In genomic region chr11:61852916-61853315, GRCm38 (mm10) we compare ENCODE assay signal across 16 mouse cellular contexts. TPM values are rescaled to one million over a fixed set of nuclear protein-coding genes. Genes with fewer than 3 reads are reported as not detected.
DNase-seq lines count a peak whose midpoint lies in the region; ATAC-seq and TF ChIP-seq lines count a peak whose summit lies in the region.
"Had no signal": no experiment of that assay in that cellular context is flagged by ENCODE, and none has a peak within 500 bp of the region (broad histone marks: within the 10 kb centered on the region; RNA-seq: fewer than 3 reads in every experiment).

No protein-coding gene starts in this region.

- no peak for DNase-seq in heart, postnatal 10 days
- no peak for DNase-seq in MEL (ENCODE audit: low read depth, low spot score)
- DNase-seq in forebrain, postnatal 0 days = no peak
- no peak for DNase-seq in midbrain, embryonic 14.5 days
- DNase-seq in cerebellum, adult 18-20 months = no peak
- DNase-seq in adrenal gland, adult 18-20 months (ENCODE audit: low spot score in 2 of 2) = no peak
- no peak for DNase-seq in kidney, postnatal 25 days
- DNase-seq: adrenal gland, postnatal 36 days; cerebellum, postnatal 10 days; gastrocnemius, postnatal 14 days; lung, postnatal 36 days; thymus, postnatal 36 days had no signal

- peak overlapping the region; percentile 18; the same call in 1 of the 2 replicates for H3K4me2 ChIP-seq in heart, embryonic 13.5 days
- peak overlapping the region; percentile 24; the same call in 1 of the 2 replicates for H3K4me2 ChIP-seq in forebrain, postnatal 0 days (ENCODE audit: low read depth)
- peak overlapping the region; percentile 43 for H3K4me2 ChIP-seq in midbrain, embryonic 14.5 days (ENCODE audit: low read length)

- no peak for ATAC-seq in heart, embryonic 13.5 days (ENCODE audit: extremely low read depth, insufficient number of reproducible peaks, low FRiP score, low TSS enrichment)
- ATAC-seq in forebrain, postnatal 0 days = no peak
- ATAC-seq in midbrain, embryonic 14.5 days (ENCODE audit: low FRiP score, low TSS enrichment) = no peak
- ATAC-seq: activated CD4-positive, CD25-positive, alpha-beta regulatory T cell, adult 4 months; inflammation-experienced regulatory T-cells, adult 6 months; Patski had no signal

- no peak for TF ChIP-seq RAD21 in MEL (IDR thresholded peaks at IDR 0.05; ENCODE audit: low read depth, low read length)

- TF ChIP-seq EP300 in MEL (IDR thresholded peaks at IDR 0.05; ENCODE audit: low read depth in 1 of 2, low read length in 2 of 2) = no peak

- 0 out of 2 replicates have a peak overlapping the region, but pooled peaks have one; percentile 28 for H3K9ac ChIP-seq in heart, embryonic 13.5 days
- H3K9ac ChIP-seq in MEL (ENCODE audit: control insufficient read depth, low read depth, low read length, poor library complexity, severe bottlenecking) = no peak overlapping the region
- no peak overlapping the region for H3K9ac ChIP-seq in forebrain, postnatal 0 days
- H3K9ac ChIP-seq in midbrain, embryonic 14.5 days (replicated peaks; ENCODE audit: low read length) = peak overlapping the region; percentile 10; the same call in 1 of the 2 replicates

- no peak overlapping the region for H3K27ac ChIP-seq in heart, embryonic 13.5 days (replicated peaks)
- no peak overlapping the region for H3K27ac ChIP-seq in MEL (ENCODE audit: control insufficient read depth, low read depth, low read length)
- no peak overlapping the region for H3K27ac ChIP-seq in forebrain, postnatal 0 days (ENCODE audit: low read depth, low read length)
- no peak overlapping the region for H3K27ac ChIP-seq in midbrain, embryonic 14.5 days (replicated peaks; ENCODE audit: low read depth, low read length)

- no peak overlapping the region for H3K4me3 ChIP-seq in heart, embryonic 13.5 days
- H3K4me3 ChIP-seq in MEL (ENCODE audit: control insufficient read depth in 1 of 2, insufficient read depth in 1 of 2, low read depth in 2 of 2, low read length in 2 of 2) = peak overlapping the region in 1 of 2 experiments; percentile 92; a peak in 1 of 4 replicates
- H3K4me3 ChIP-seq in forebrain, postnatal 0 days (ENCODE audit: low read depth, low read length) = no peak overlapping the region
- H3K4me3 ChIP-seq in midbrain, embryonic 14.5 days (replicated peaks; ENCODE audit: low read depth, low read length) = 0 out of 2 replicates have a peak overlapping the region, but pooled peaks have one; percentile 1

- peaks cover 5% of the 10 kb centered on the region for H3K4me1 ChIP-seq in heart, embryonic 13.5 days
- H3K4me1 ChIP-seq in MEL (ENCODE audit: control insufficient read depth in 1 of 2, insufficient read depth in 2 of 2, low read length in 2 of 2) = peaks cover 0 to 15% of the 10 kb centered on the region in 2 experiments; a peak in 3 of 4 replicates
- H3K4me1 ChIP-seq in forebrain, postnatal 0 days (ENCODE audit: insufficient read depth) = peaks cover 5% of the 10 kb centered on the region
- H3K4me1 ChIP-seq in midbrain, embryonic 14.5 days (ENCODE audit: control insufficient read depth, insufficient read depth, low read length) = peaks cover 19% of the 10 kb centered on the region

- H3K27me3 ChIP-seq in heart, embryonic 13.5 days (replicated peaks) = no peaks in the 10 kb centered on the region
- no peaks in the 10 kb centered on the region for H3K27me3 ChIP-seq in MEL (ENCODE audit: control insufficient read depth in 1 of 2, insufficient read depth in 2 of 2, low read length in 2 of 2)
- H3K27me3 ChIP-seq in forebrain, postnatal 0 days (ENCODE audit: insufficient read depth, low read length) = no peaks in the 10 kb centered on the region
- H3K27me3 ChIP-seq in midbrain, embryonic 14.5 days (ENCODE audit: control insufficient read depth, insufficient read depth, low read length) = no peaks in the 10 kb centered on the region
- H3K27me3 ChIP-seq: Patski had no signal

- H3K79me2 ChIP-seq in MEL (ENCODE audit: control insufficient read depth, insufficient read depth, low read length, poor library complexity) = peaks cover 5% of the 10 kb centered on the region; the same call in 1 of the 2 replicates

- no peak for TF ChIP-seq CTCF in MEL (IDR thresholded peaks at IDR 0.05 in 2 of 3, conservative IDR thresholded peaks at IDR 0.05 in 1 of 3; ENCODE audit: control insufficient read depth in 1 of 3, insufficient read depth in 1 of 3, low read depth in 2 of 3, low read length in 3 of 3, poor library complexity in 1 of 3, severe bottlenecking in 1 of 3)
- no peak for TF ChIP-seq CTCF in forebrain, postnatal 0 days (IDR thresholded peaks at IDR 0.05; ENCODE audit: low read depth)

- intact Hi-C loops in heart, postnatal 10 days (cut with DNase I) = no loop called here

- no peaks in the 10 kb centered on the region for H3K9me3 ChIP-seq in heart, embryonic 13.5 days
- H3K9me3 ChIP-seq in MEL (replicated peaks; ENCODE audit: insufficient read depth, low read length) = no peaks in the 10 kb centered on the region
- H3K9me3 ChIP-seq in forebrain, postnatal 0 days (ENCODE audit: low read length) = no peaks in the 10 kb centered on the region
- H3K9me3 ChIP-seq in midbrain, embryonic 14.5 days (ENCODE audit: control insufficient read depth, low read length) = no peaks in the 10 kb centered on the region

- peaks cover 19% of the 10 kb centered on the region for H3K36me3 ChIP-seq in heart, embryonic 13.5 days
- H3K36me3 ChIP-seq in MEL (ENCODE audit: control insufficient read depth in 1 of 2, insufficient read depth in 2 of 2, low read length in 2 of 2) = peaks cover 0 to 14% of the 10 kb centered on the region in 2 experiments; a peak in 2 of 4 replicates
- 0 out of 2 replicates have a peak, but pooled peaks cover 9% of the 10 kb centered on the region for H3K36me3 ChIP-seq in forebrain, postnatal 0 days (ENCODE audit: insufficient read depth)
- 0 out of 2 replicates have a peak, but pooled peaks cover 14% of the 10 kb centered on the region for H3K36me3 ChIP-seq in midbrain, embryonic 14.5 days (ENCODE audit: control insufficient read depth, insufficient read depth, low read length)

- no peak for TF ChIP-seq POLR2A in MEL (IDR thresholded peaks at IDR 0.05; ENCODE audit: control insufficient read depth in 1 of 2, insufficient read depth in 1 of 2, low read depth in 1 of 2, low read length in 2 of 2, poor library complexity in 1 of 2)

TF ChIP-seq in MEL, 35 proteins besides CTCF, POLR2A, EP300 and RAD21:
- TF ChIP-seq ZKSCAN1 (IDR thresholded peaks at IDR 0.05; ENCODE audit: low read depth, low read length) (0 out of 2 replicates have a peak, but pooled peaks have one; percentile 53), ZNF384 (IDR thresholded peaks at IDR 0.05; ENCODE audit: low read depth, low read length) (no peak)

RNA-seq across cellular contexts. Expression of gene Ulk2, which starts 2.0 kb away (rescaled TPM):
- polyA plus RNA-seq in heart, embryonic 13.5 days (2015; fragmentation: Nextera tagmentation; extraction: Ambion mirVana) = 10.4 and 11.2 TPM in 2 replicates
- 10 to 100 TPM; 42.9 to 48.4 TPM for total RNA-seq in heart, postnatal 10 days (2021)
- total RNA-seq in MEL (2012; rRNA removed) = 7.2 and 9.4 TPM in 2 replicates
- polyA plus RNA-seq in MEL (2012; ENCODE audit: insufficient read depth in 1 of 2, insufficient read length in 2 of 2, low read depth in 1 of 2, low replicate concordance in 2 of 2, missing spikeins in 1 of 2) = 10 to 100 TPM in 1 of 2 experiments, not detected in 1; 10.3 TPM
- total RNA-seq in forebrain, postnatal 0 days (2014; rRNA removed) = 130 and 144 TPM in 2 replicates
- 32.1 and 37.8 TPM in 2 replicates for polyA plus RNA-seq in forebrain, postnatal 0 days (2015; fragmentation: Nextera tagmentation; extraction: Ambion mirVana)
- 52.2 and 67.8 TPM in 2 replicates for polyA plus RNA-seq in midbrain, embryonic 14.5 days (2014; fragmentation: Nextera tagmentation; extraction: Ambion mirVana)
- total RNA-seq in adrenal gland, adult 18-20 months (2021) = 10 to 100 TPM; 28.3 to 33.8 TPM

Comparison
In these comparisons a context has a peak if more than half of its experiments do, and no peak if none do; other contexts are left out.
1. H3K9ac ChIP-seq: peak in heart, embryonic 13.5 days (single experiment) and midbrain, embryonic 14.5 days (single experiment); none in MEL (single experiment) and forebrain, postnatal 0 days (single experiment).
2. Peak in every context shown above with its lines, with median percentiles within 50 percentile points of each other: H3K4me2 ChIP-seq.